Comparison of ENCODE assay signal across 23 mouse cellular contexts in the genomic region with DNA sequence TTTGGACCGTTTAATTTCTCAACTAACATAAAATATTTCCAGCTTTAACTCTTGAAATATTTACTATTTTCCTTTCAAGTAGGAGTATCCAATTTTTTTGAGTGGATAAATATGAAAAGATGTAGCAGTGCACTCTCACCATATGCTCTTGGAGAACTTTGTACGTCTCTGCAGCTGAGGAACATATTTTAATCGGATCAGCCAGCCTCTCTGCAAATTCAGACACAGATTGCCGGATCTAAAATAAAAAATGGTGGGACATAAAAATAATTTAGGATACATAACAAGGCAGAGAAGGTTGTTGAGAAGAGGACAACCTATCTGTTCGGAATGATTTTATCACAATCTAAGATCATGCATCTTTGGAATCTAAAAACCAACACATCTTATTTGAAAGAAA.
DNase-seq lines count a peak whose midpoint lies in the region; ATAC-seq and TF ChIP-seq lines count a peak whose summit lies in the region.
"Had no signal": no experiment of that assay in that cellular context is flagged by ENCODE, and none has a peak within 500 bp of the region (broad histone marks: within the 10 kb centered on the region; RNA-seq: fewer than 3 reads in every experiment).

No protein-coding gene starts in this region.

- no peak for TF ChIP-seq CTCF in layer of hippocampus, adult 2 months (conservative IDR thresholded peaks at IDR 0.05)

- no peak overlapping the region for H3K4me3 ChIP-seq in layer of hippocampus, adult 2 months
- H3K4me3 ChIP-seq: embryonic facial prominence, embryonic 13.5 days; embryonic facial prominence, embryonic 15.5 days; erythroblast, embryonic 14.5 days; forebrain, embryonic 10.5 days; forebrain, embryonic 12.5 days had no signal

- 0 out of 2 replicates have a peak overlapping the region, but pooled peaks have one; percentile 2 for H3K27ac ChIP-seq in layer of hippocampus, adult 2 months
- H3K27ac ChIP-seq: embryonic facial prominence, embryonic 13.5 days; embryonic facial prominence, embryonic 15.5 days; forebrain, embryonic 10.5 days; forebrain, embryonic 12.5 days had no signal

- peak; percentile 28 for ATAC-seq in frontal cortex, adult (ENCODE audit: low TSS enrichment)
- ATAC-seq: forebrain, embryonic 14.5 days had no signal

- no peak for DNase-seq in frontal cortex, postnatal 10 days (ENCODE audit: low spot score in 2 of 2)
- DNase-seq in layer of hippocampus, adult 2 months (ENCODE audit: low spot score in 2 of 2) = peak in 1 of 2 experiments; percentile 14
- DNase-seq in layer of hippocampus, postnatal 10 days (ENCODE audit: low spot score in 2 of 2) = no peak
- peak; percentile 58 for DNase-seq in brain, adult 2 months (ENCODE audit: low read depth, low spot score)
- DNase-seq in telencephalon, adult 2 months (ENCODE audit: low read depth, low spot score) = peak; percentile 50
- DNase-seq in adipocyte (ENCODE audit: low spot score) = no peak
- DNase-seq: adrenal gland, adult 8-10 months; adrenal gland, postnatal 14 days; adrenal gland, postnatal 36 days; cerebellum, adult 11 months; cerebellum, adult 18-20 months; cerebellum, adult 8-10 months; cerebellum, adult 9-11 months; cerebellum, postnatal 14 days; cerebellum, postnatal 36 days; embryo, embryonic 11 days had no signal

Comparison
In these comparisons a context has a peak if more than half of its experiments do, and no peak if none do; other contexts are left out.
1. DNase-seq: peak in brain, adult 2 months (single experiment) and telencephalon, adult 2 months (single experiment); none in frontal cortex, postnatal 10 days (0 of 2), layer of hippocampus, postnatal 10 days (0 of 2) and adipocyte (single experiment).